Comparison of ENCODE assay signal across 25 mouse cellular contexts in genomic region chr15:100115416-100115815, GRCm38 (mm10).
"Had no signal": no experiment of that assay in that cellular context is flagged by ENCODE, and none has a peak within 500 bp of the region (broad histone marks: within the 10 kb centered on the region; RNA-seq: fewer than 3 reads in every experiment).

No protein-coding gene starts in this region.

- ATAC-seq: hindbrain, embryonic 16.5 days; inflammation-experienced regulatory T-cells, adult 6 months; intestine, embryonic 15.5 days; intestine, postnatal 0 days had no signal

- H3K4me2 ChIP-seq: heart, embryonic 12.5 days; hindbrain, embryonic 12.5 days; hindbrain, embryonic 14.5 days; intestine, embryonic 15.5 days; limb, embryonic 12.5 days; liver, embryonic 11.5 days had no signal

- H3K9me3 ChIP-seq: heart, embryonic 10.5 days; heart, embryonic 12.5 days; hindbrain, embryonic 10.5 days; hindbrain, embryonic 12.5 days; intestine, embryonic 15.5 days; limb, embryonic 10.5 days; limb, embryonic 12.5 days had no signal

- H3K9ac ChIP-seq: heart, embryonic 12.5 days; hindbrain, embryonic 12.5 days; hindbrain, embryonic 14.5 days; intestine, embryonic 15.5 days; limb, embryonic 12.5 days had no signal

- H3K27me3 ChIP-seq: heart, embryonic 12.5 days; hindbrain, embryonic 12.5 days; intestine, embryonic 15.5 days; limb, embryonic 12.5 days had no signal

- H3K4me3 ChIP-seq: gastrocnemius, adult 2 months; heart, embryonic 10.5 days; heart, embryonic 12.5 days; hindbrain, embryonic 10.5 days; hindbrain, embryonic 12.5 days; intestine, embryonic 15.5 days; layer of hippocampus, adult 2 months; limb, embryonic 10.5 days; limb, embryonic 12.5 days had no signal

- DNase-seq: gastrocnemius, adult 2 months; gastrocnemius, postnatal 10 days; gastrocnemius, postnatal 25 days; heart, adult 18-20 months; heart, postnatal 10 days; heart, postnatal 4 days; kidney, adult 18-20 months; kidney, adult 8-10 months; kidney, postnatal 10 days; kidney, postnatal 25 days; kidney, postnatal 4 days; liver had no signal

- H3K27ac ChIP-seq: gastrocnemius, adult 2 months; heart, embryonic 10.5 days; hindbrain, embryonic 10.5 days; hindbrain, embryonic 12.5 days; hindbrain, embryonic 14.5 days; intestine, embryonic 15.5 days; layer of hippocampus, adult 2 months; limb, embryonic 10.5 days; limb, embryonic 12.5 days had no signal
